Mouse (Mus musculus): ENCODE measurements around the gene Defb26.

- TF ChIP-seq CTCF (IDR thresholded peaks at IDR 0.05; ENCODE audit: low read depth), result peak; percentile 54
- no peak for TF ChIP-seq EP300 (IDR thresholded peaks at IDR 0.05; ENCODE audit: low read depth)
These were observed 24.5 kb downstream of the Defb26 start for GRCm38 (mm10) chr2:152487024-152487423.
